Mouse (Mus musculus) left cerebral cortex, postnatal 25 days (tissue): ENCODE data around the gene Ren1. TPM values are rescaled to one million over a fixed set of nuclear protein-coding genes. Genes with fewer than 3 reads are reported as not detected.

Source experiments
- DNase-seq, 2 experiments: peaks; one replicate each; pipeline ENCODE4 v3.0.0; 2022; ENCODE audit warnings: low spot score in 2 of 2, mixed read lengths in 1 of 2
- intact Hi-C: fragments of 180-260 bp; cut with DNase I; formaldehyde crosslinking; loops from one replicate; pipeline ENCODE4 v1.15.1; 2025
- total RNA-seq, 2 experiments: library from RNA; stranded (reverse); gene quantifications; 2 replicates each; pipeline ENCODE4 v1.2.3; 2021

Ren1 gene
- total RNA-seq, 2 experiments from 2014 or later, result not detected

DNA sequence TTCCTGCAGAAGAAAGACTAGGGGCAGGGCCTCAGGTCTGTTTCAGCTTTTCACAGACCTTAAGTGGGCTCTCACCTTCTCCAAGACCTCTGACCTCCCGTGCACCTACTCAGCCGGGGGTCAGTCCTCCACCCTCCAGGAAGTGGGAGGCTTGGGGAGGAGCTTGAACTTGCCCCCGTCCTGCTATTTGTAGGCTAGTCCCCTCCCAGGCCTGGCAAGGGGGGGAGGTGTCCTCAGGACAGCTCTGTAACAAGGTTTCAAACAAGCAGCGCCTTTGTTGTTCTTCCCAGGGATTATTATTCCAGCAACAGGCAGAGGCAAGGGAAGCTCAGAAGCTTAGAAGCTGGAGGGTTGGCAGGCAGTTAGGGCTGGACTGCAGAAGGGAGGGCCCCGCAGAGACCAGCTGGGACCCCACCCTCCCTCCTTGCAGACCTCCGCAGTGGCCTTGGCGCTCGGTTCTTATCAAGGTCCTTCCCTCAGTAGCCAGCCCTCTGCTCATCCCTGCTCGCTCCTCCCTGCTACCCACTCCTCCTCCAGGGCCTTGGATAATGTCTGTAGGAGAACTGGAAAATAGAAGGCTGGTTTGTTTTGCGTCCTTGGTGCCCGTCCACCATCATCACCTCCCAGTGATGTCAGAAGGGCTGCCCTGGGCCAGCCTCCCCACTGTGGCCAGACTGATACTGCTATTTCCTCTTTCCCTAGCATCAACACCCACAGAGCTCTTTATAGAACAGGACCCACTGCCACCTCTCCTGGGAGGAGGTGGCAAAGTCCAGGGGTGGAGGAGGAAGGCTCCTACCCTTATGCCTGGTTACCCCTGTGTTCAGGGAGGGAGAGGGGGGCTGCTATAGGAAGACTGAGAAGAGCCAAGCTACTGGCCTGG lies 17.5 kb downstream of the Ren1 start:
- peak in 1 of 2 experiments; percentile 35 for DNase-seq
- intact Hi-C loops, result no loop called here

- peak in 1 of 2 experiments; percentile 88 for DNase-seq
- intact Hi-C loops, result no loop called here
Observed at GRCm38 (mm10) chr1:133368644-133369043, 18.3 kb downstream of the Ren1 start.

- intact Hi-C loops, result no loop called here
- DNase-seq, result no peak
Observed at GRCm38 (mm10) chr1:133370352-133370751, 20.0 kb downstream of the Ren1 start.

DNA sequence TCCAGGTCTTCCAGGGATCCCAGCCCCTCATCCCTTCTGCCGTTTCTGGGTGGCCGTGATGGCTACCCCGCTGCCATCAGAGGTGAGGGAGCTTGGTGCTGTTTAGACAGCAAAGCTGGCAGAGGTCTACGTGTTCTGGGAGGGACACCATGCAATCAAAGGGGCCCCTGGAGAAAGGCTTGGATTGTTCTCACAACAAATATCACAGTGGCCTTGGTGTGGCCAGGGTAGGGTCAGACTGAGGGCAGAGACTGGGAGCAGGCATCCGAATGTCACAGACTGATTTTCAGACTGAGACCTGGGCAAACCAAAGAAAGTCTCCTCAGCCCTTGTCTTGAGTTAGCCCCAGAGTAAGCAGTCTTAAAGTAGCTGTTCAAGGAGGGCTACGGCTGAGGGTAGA lies 21.1 kb downstream of the Ren1 start:
- intact Hi-C loops, result no loop called here
- no peak for DNase-seq

DNA sequence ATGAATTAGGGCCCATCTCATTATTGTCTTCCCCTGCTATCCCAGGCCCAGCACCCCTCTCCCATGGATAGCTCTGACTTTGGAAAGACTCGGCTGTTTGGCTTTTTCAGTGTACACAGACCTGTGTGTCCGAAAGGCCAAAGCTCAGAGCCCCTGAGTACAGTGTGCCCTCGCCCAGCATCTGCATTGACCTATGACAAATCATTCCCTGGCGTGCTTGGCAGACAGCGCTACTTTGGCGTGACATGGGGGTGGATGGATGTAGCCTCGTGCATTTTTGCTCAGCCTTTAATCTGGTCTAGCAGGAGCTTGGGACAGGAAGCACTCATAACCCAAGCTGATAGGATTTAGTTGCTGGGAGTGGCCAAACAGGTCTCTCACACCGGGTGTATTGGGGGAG lies 21.8 kb downstream of the Ren1 start:
- intact Hi-C loops, result no loop called here
- no peak for DNase-seq

DNA sequence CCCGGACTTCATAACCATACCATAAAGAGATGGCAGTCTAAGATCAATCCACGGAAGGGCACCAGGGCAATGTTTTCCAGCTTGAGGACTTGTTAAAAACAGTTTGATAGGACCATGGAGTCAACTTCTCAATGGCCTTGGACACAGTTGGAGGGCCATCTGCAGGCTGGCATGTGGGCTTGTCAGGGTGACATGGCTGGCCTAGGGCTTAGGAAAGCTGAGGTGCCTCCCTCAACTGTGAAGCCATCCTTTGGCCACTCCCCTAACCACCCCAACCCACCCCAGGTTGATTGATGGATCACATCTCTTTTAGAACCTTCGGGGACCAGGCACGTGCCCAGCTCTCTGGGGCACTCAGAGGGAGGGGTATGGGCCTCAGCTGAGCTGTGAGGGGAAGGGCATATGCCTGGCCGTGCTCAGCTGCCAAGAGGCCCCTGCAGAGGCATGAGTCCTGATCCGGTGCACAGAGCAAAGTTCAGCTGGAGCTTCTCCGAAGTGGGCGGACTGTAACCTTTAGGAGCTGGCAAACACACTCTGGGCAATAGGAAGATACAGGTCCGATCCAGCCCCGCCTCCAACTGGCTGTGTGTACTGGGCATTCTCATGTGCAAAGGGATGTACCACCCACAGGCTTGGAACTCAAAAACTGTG lies 25.5 kb downstream of the Ren1 start:
- intact Hi-C loops, result no loop called here
- DNase-seq, result peak in 1 of 2 experiments; percentile 43

DNA sequence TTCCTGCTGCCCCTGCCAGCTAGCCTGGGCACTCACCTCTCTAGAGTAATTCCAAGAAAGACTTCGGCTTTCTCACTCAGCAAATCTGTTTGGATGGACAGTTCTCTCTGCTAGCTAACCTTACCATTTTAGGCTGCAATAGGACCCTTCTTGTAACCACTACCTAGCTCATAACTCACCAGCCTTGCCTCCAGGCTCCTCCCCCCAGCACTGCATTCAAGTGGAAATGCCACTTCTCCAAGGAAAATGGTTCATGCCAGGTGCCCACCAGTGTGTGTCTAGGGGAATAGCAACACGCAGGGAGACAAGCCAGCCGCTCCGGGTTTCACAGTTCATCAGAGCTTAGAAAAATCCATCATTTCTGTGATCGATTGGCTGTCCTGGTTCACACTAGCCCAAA lies 27.2 kb downstream of the Ren1 start:
- intact Hi-C loops, result no loop called here

GRCm38 (mm10) chr1:133379254-133379985 lies 29.1 kb downstream of the Ren1 start:
- intact Hi-C loops, result no loop called here
- no peak for DNase-seq

More for the DNA sequence above, 27.2 kb downstream of the Ren1 start:
- DNase-seq, result no peak

- intact Hi-C loops, result loop anchor here (5.0 kb wide), 1 partner anchor 217 kb away; no protein-coding TSS in a partner anchor
- no peak for DNase-seq
Observed at GRCm38 (mm10) chr1:133379986-133380320, 29.6 kb downstream of the Ren1 start.

- intact Hi-C loops, result loop anchor here (5.0 kb wide), 1 partner anchor 217 kb away; no protein-coding TSS in a partner anchor
- DNase-seq, result no peak
Observed at GRCm38 (mm10) chr1:133380347-133381065, 30.2 kb downstream of the Ren1 start.

- intact Hi-C loops, result loop anchor here (1.0 to 5.0 kb wide), 2 partner anchors 215 to 228 kb away; partner anchors contain the start of gene Snrpe
- no peak for DNase-seq
Observed at GRCm38 (mm10) chr1:133382008-133382407, 31.7 kb downstream of the Ren1 start.

DNA sequence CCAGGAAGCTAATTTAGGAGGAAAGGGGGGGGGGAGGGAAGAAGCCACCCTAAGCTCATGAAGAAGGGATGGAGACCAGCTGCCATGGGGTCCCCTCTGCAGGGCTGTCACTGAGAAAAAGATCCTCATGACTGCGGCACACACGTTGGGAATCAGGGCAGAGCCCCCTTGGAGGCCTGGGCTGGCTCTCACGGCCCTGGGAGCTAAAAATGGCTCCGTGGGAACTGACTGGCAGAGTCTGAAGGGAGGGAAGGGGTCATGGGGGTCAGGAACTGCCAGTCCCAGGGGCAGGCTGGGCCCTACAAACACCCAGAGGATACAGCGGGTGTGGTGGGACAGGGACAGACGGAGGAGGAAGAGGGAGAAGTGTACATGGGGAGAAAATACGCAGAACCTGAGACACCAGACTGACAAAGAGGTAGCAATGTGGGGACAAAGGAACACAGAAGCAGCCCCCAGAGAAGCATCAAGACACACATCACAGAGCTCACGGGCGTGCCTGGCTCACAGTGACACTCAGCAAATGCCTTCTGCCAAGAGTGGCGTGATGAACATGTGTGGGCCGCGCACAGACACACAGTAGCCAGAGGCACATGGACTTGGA lies 32.3 kb downstream of the Ren1 start:
- intact Hi-C loops, result loop anchor here (1.0 to 5.0 kb wide), 2 partner anchors 215 to 228 kb away; partner anchors contain the start of gene Snrpe
- DNase-seq, result peak in 1 of 2 experiments; percentile 37

- intact Hi-C loops, result loop anchor here (5.0 kb wide), 1 partner anchor 214 kb away; no protein-coding TSS in a partner anchor
- no peak for DNase-seq
Observed at GRCm38 (mm10) chr1:133383157-133383783, 33.0 kb downstream of the Ren1 start.

DNA sequence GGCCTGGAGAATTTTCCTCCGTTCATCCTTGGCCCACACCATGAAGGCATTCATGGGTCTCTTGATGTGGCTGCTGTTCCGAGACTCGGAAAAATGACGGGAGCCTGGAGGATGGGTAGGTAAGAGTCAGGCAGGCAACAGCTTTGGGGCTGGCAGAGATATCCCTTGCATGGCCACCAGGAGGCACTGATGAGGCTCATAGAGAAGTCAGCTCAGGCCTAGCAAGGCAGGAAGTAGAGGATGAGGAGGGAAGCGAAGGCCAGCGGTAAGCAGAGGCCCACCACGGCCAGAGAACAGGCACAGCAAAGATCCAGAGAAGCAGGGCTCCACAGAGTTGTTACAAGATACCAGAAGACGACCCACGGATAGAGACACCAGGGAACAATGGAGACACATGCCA lies 35.2 kb downstream of the Ren1 start:
- intact Hi-C loops, result loop anchor here (2.0 to 5.0 kb wide), 2 partner anchors 37 to 107 kb away; no protein-coding TSS in a partner anchor

DNA sequence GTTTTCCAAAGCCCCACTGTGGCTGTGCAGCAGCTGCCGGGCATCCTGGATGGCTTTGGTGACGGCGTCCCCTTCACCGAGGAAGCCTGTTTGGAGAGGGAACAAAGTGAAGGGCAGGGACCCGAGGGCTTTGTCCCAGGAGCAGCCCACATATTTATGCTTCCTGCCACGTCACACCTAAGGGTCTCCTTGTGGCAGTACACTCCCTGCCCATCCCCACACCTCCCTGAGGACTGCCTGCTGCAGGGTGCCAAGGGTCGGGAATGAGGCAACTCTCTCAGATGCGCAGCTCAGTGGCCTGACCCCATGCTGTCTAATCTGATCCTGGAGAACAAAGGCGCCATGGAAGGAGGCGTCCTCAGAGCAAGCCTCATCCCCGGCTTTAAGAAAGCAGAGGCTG lies 35.9 kb downstream of the Ren1 start:
- intact Hi-C loops, result loop anchor here (5.0 kb wide), 1 partner anchor 106 kb away; no protein-coding TSS in a partner anchor
- no peak for DNase-seq

More for the DNA sequence above, 35.2 kb downstream of the Ren1 start:
- DNase-seq, result peak; percentile 51 to 53

DNA sequence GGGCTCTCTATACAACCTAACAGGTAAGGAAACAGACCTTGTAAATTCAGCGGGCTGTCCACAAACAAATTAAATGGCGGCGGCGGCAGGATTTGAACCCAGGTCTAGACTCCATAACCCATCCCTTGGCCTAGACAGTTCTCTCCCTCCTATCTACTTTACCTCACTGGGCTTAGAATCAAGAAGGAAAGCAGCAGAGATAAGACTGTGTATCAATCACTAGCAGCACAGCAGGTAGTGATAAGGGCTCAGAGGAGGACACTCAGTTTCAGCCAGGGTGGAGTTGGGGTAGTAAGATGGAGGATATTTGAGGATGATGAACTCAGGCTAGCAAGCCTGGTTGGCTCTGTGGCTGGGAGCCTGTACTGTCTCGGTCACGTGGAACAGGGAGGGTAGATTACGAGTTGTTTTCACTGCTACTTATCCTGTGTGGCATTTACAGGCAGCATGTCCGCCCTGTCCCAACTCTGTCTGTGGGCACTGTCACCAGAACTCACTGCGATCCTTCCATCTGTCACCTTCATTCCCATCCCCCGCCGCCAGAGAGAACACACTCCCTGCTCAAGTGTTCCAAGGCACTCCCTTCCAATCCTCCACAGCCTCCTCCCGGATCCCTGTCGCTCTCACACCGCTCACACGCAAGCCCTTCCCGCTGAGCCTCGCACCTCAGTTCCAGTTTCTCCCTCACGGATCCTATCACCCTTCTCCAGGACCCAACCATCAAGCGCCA lies 37.4 kb downstream of the Ren1 start:
- DNase-seq, result peak in 1 of 2 experiments; percentile 44
- intact Hi-C loops, result loop anchor here (5.0 kb wide), 1 partner anchor 105 kb away; no protein-coding TSS in a partner anchor

- intact Hi-C loops, result loop anchor here (5.0 kb wide), 1 partner anchor 58 kb away; no protein-coding TSS in a partner anchor
- DNase-seq, result peak in 1 of 2 experiments; percentile 34
Observed at GRCm38 (mm10) chr1:133394702-133395101, 44.4 kb downstream of the Ren1 start.
